Mouse (Mus musculus): ENCODE data around the gene Dolk. TPM values are rescaled to one million over a fixed set of nuclear protein-coding genes. Genes with fewer than 3 reads are reported as not detected.

Gene Dolk
- 10 to 100 TPM; 11.6 to 13.6 TPM for polyA plus RNA-seq (2017; shearing (Covaris generic))

GRCm38 (mm10) chr2:30286192-30287026 lies at the start of gene Dolk, which contains the start of gene Nup188:
Dolk (minus strand) TSS chr2:30286334.
Nup188 (plus strand) TSS chr2:30286397.
- ATAC-seq, result peak; percentile 80

- ATAC-seq, result no peak
Observed at GRCm38 (mm10) chr2:30335324-30335723, 49.2 kb upstream of the Dolk start.

GRCm38 (mm10) chr2:30328791-30329190 lies 42.7 kb upstream of the Dolk start:
- ATAC-seq, result no peak

GRCm38 (mm10) chr2:30327276-30327675 lies 41.1 kb upstream of the Dolk start:
- ATAC-seq, result no peak

GRCm38 (mm10) chr2:30325296-30325695 lies 39.2 kb upstream of the Dolk start:
- ATAC-seq, result no peak

GRCm38 (mm10) chr2:30323111-30323510 lies 37.0 kb upstream of the Dolk start:
- ATAC-seq, result no peak

- ATAC-seq, result no peak
Observed at GRCm38 (mm10) chr2:30319260-30319659, 33.1 kb upstream of the Dolk start.

GRCm38 (mm10) chr2:30316955-30317354 lies 30.8 kb upstream of the Dolk start:
- no peak for ATAC-seq

- no peak for ATAC-seq
Observed at GRCm38 (mm10) chr2:30316136-30316535, 30.0 kb upstream of the Dolk start.

- no peak for ATAC-seq
Observed at GRCm38 (mm10) chr2:30311481-30311880, 25.3 kb upstream of the Dolk start.

- no peak for ATAC-seq
Observed at GRCm38 (mm10) chr2:30309351-30309750, 23.2 kb upstream of the Dolk start.

GRCm38 (mm10) chr2:30306087-30306486 lies 20.0 kb upstream of the Dolk start:
- no peak for ATAC-seq

GRCm38 (mm10) chr2:30299966-30300365 lies 13.8 kb upstream of the Dolk start:
- no peak for ATAC-seq

- no peak for ATAC-seq
Observed at GRCm38 (mm10) chr2:30299525-30299924, 13.4 kb upstream of the Dolk start.

GRCm38 (mm10) chr2:30287027-30287373 lies 866 bp upstream of the Dolk start:
- ATAC-seq, result no peak

- ATAC-seq, result peak; percentile 41
Observed at GRCm38 (mm10) chr2:30285416-30286181, 535 bp downstream of the Dolk start.

GRCm38 (mm10) chr2:30285004-30285403 lies 1.1 kb downstream of the Dolk start:
- ATAC-seq, result no peak

- ATAC-seq, result no peak
Observed at GRCm38 (mm10) chr2:30283193-30283592, 2.9 kb downstream of the Dolk start.

GRCm38 (mm10) chr2:30281651-30282050 lies 4.5 kb downstream of the Dolk start:
- ATAC-seq, result no peak

GRCm38 (mm10) chr2:30280743-30281142 lies 5.4 kb downstream of the Dolk start, which contains the start of gene Gm28038:
Gm28038 (plus strand) TSS chr2:30281043.
- no peak for ATAC-seq

GRCm38 (mm10) chr2:30270134-30270533 lies 16.0 kb downstream of the Dolk start:
- peak; percentile 71 for ATAC-seq

- ATAC-seq, result no peak
Observed at GRCm38 (mm10) chr2:30269241-30269990, 16.7 kb downstream of the Dolk start.

- no peak for ATAC-seq
Observed at GRCm38 (mm10) chr2:30268371-30268770, 17.8 kb downstream of the Dolk start.
